Mouse (Mus musculus) kidney, embryonic 14.5 days (tissue): Measurements from ENCODE around the gene Traf5. TPM values are rescaled to one million over a fixed set of nuclear protein-coding genes. Genes with fewer than 3 reads are reported as not detected.

Experiments used
- ATAC-seq: fragments of 200-750 bp; cut with Nextera tagmentation; 2 replicates; pipeline ENCODE4 v1.8.0; 2017; ENCODE audit warnings: moderate number of reproducible peaks, mild to moderate bottlenecking, moderate TSS enrichment, moderate library complexity; ENCODE audit not compliant: low FRiP score, low TSS enrichment
- H3K27ac ChIP-seq: fragments of 300-500 bp; sonication (generic); 2 replicates; pipeline ENCODE4 v1.5.1; 2014; ENCODE audit warnings: low read depth, mild to moderate bottlenecking, low read length, moderate library complexity, mixed read lengths
- H3K27me3 ChIP-seq: fragments of 300-500 bp; sonication (generic); 2 replicates; pipeline ENCODE4 v1.6.1; 2014; ENCODE audit warnings: mild to moderate bottlenecking, low read length; ENCODE audit not compliant: control insufficient read depth, insufficient read depth
- H3K36me3 ChIP-seq: fragments of 300-500 bp; sonication (generic); 2 replicates; pipeline ENCODE4 v1.6.1; 2014; ENCODE audit warnings: low read length, mixed read lengths; ENCODE audit not compliant: control insufficient read depth, insufficient read depth
- H3K4me1 ChIP-seq: fragments of 300-500 bp; sonication (generic); 2 replicates; pipeline ENCODE4 v1.6.1; 2014; ENCODE audit warnings: low read length, mixed read lengths; ENCODE audit not compliant: control insufficient read depth, insufficient read depth
- H3K4me2 ChIP-seq: fragments of 300-500 bp; sonication (generic); replicated peaks from 2 replicates; pipeline ENCODE4 v1.6.1; 2014; ENCODE audit warnings: low read depth, mild to moderate bottlenecking, low read length
- H3K4me3 ChIP-seq: fragments of 300-500 bp; sonication (generic); 2 replicates; pipeline ENCODE4 v1.5.1; 2014; ENCODE audit warnings: mild to moderate bottlenecking, low read length
- H3K9ac ChIP-seq: fragments of 300-500 bp; sonication (generic); 2 replicates; pipeline ENCODE4 v1.6.1; 2014; ENCODE audit warnings: low read depth, mild to moderate bottlenecking, low read length, moderate library complexity
- H3K9me3 ChIP-seq: fragments of 300-500 bp; sonication (generic); 2 replicates; pipeline ENCODE4 v1.6.1; 2016; ENCODE audit warnings: low read length; ENCODE audit not compliant: control insufficient read depth
- WGBS: fragments of 180-500 bp; shearing (Covaris S2); extraction: QIAGEN DNeasy Blood & Tissue Kit; methylation state at CpG from one replicate; pipeline ENCODE4 v1.1.7; 2014; 5-methylcytosine and 5-hydroxymethylcytosine counted together
- polyA plus RNA-seq: library from polyadenylated mRNA; unstranded; fragments of >200 nt; fragmentation: Nextera tagmentation; extraction: Ambion mirVana; gene quantifications from 2 replicates; pipeline ENCODE4 v1.2.1, GENCODE M21; 2014

Traf5 gene
- polyA plus RNA-seq, 1 experiment from 2014 or later: 15.5 TPM

- Histone ChIP-seq H3K36me3 (no peaks in the 10 kb centered on the region), H3K4me2 (no peak overlapping the region), H3K9ac (no peak overlapping the region), H3K9me3 (peaks cover 3% of the 10 kb centered on the region), H3K27ac (no peak overlapping the region), H3K4me1 (peaks cover 6% of the 10 kb centered on the region; the same call in 1 of the 2 replicates), H3K4me3 (no peak overlapping the region), H3K27me3 (no peaks in the 10 kb centered on the region)
- no peak for ATAC-seq
- 63% methylated on average over 7 of the region's 7 CpGs for WGBS
Measured at GRCm38 (mm10) chr1:191992040-191992780, 100.1 kb downstream of the Traf5 start.

DNA sequence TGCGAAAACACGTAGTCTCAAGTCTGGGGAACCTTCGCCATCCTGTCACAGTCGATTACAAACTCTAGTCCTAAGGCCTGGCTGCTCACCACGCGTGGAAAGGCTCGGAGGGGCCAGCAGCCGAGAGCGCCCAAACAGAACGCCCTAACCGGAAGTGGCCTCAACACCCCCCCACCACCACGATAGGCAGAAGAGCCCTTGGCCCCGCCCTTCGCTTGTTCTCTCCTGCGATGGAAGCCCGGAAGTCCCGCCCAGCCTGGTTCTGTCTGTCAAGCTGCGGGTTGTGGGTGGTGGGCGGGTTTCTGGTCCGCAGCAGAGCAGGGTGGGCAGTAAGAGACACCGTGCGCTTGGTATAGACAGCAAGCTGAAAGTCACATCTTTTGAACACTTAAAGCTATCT is 102.4 kb downstream of the Traf5 start:
- H3K36me3 ChIP-seq: no peaks in the 10 kb centered on the region
- peaks cover 8% of the 10 kb centered on the region; the same call in 1 of the 2 replicates for H3K4me1 ChIP-seq
- peak overlapping the region; percentile 50 for H3K4me3 ChIP-seq
- under 1% methylated on average over 22 of the region's 22 CpGs for WGBS
- peak overlapping the region; percentile 78 for H3K27ac ChIP-seq
- peak overlapping the region; percentile 61 for H3K9ac ChIP-seq
- ATAC-seq: peak; percentile 96
- no peaks in the 10 kb centered on the region for H3K27me3 ChIP-seq
- H3K9me3 ChIP-seq: no peaks in the 10 kb centered on the region
- peak overlapping the region; percentile 47 for H3K4me2 ChIP-seq

GRCm38 (mm10) chr1:191989060-191989459 is 103.3 kb downstream of the Traf5 start:
- Histone ChIP-seq H3K9ac (no peak overlapping the region), H3K4me3 (no peak overlapping the region), H3K4me1 (peaks cover 11% of the 10 kb centered on the region; the same call in 1 of the 2 replicates), H3K36me3 (no peaks in the 10 kb centered on the region), H3K9me3 (no peaks in the 10 kb centered on the region), H3K27me3 (0 out of 2 replicates have a peak, but pooled peaks cover 2% of the 10 kb centered on the region), H3K27ac (no peak overlapping the region), H3K4me2 (peak overlapping the region; percentile 47)
- no peak for ATAC-seq
- WGBS: 84% methylated on average over 5 of the region's 5 CpGs

DNA sequence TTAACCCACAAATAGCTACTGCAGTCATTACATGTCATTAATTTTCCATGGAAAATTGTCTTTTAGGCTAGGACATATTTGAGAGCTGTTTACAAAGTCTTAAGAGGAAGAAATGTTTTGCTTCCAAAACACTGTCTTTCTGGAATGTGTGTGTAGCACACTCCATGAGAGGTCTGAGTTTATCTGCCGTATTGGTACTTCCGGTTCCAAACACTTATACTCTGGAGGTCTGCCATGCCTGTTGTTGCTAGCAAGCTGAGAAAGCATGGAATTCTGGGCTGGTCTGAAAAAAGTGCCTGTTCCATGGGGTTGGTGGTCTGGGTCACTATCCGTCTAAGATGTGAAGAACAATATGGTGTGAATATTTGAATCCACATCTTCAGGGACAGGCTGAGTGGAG is 103.7 kb downstream of the Traf5 start:
- Histone ChIP-seq H3K27ac (no peak overlapping the region), H3K4me2 (no peak overlapping the region), H3K9ac (no peak overlapping the region), H3K27me3 (0 out of 2 replicates have a peak, but pooled peaks cover 2% of the 10 kb centered on the region), H3K4me3 (no peak overlapping the region), H3K9me3 (no peaks in the 10 kb centered on the region), H3K36me3 (no peaks in the 10 kb centered on the region), H3K4me1 (peaks cover 11% of the 10 kb centered on the region; the same call in 1 of the 2 replicates)
- WGBS: 84% methylated on average over 3 of the region's 3 CpGs
- ATAC-seq: no peak

GRCm38 (mm10) chr1:191987481-191987769 is 104.9 kb downstream of the Traf5 start:
- Histone ChIP-seq H3K4me1 (peaks cover 9% of the 10 kb centered on the region; the same call in 1 of the 2 replicates), H3K9me3 (no peaks in the 10 kb centered on the region), H3K27ac (no peak overlapping the region), H3K27me3 (0 out of 2 replicates have a peak, but pooled peaks cover 2% of the 10 kb centered on the region), H3K9ac (no peak overlapping the region), H3K36me3 (no peaks in the 10 kb centered on the region), H3K4me2 (no peak overlapping the region), H3K4me3 (no peak overlapping the region)
- no peak for ATAC-seq
- 61% methylated on average over 5 of the region's 5 CpGs for WGBS

- H3K9ac ChIP-seq: no peak overlapping the region
- H3K27ac ChIP-seq: no peak overlapping the region
- 0 out of 2 replicates have a peak, but pooled peaks cover 5% of the 10 kb centered on the region for H3K4me1 ChIP-seq
- 74% methylated on average over 8 of the region's 8 CpGs for WGBS
- H3K27me3 ChIP-seq: 0 out of 2 replicates have a peak, but pooled peaks cover 2% of the 10 kb centered on the region
- H3K9me3 ChIP-seq: no peaks in the 10 kb centered on the region
- no peak overlapping the region for H3K4me2 ChIP-seq
- H3K36me3 ChIP-seq: no peaks in the 10 kb centered on the region
- H3K4me3 ChIP-seq: no peak overlapping the region
- ATAC-seq: no peak
Measured at GRCm38 (mm10) chr1:191986674-191987480, 105.5 kb downstream of the Traf5 start.

GRCm38 (mm10) chr1:191981426-191982102 is 110.8 kb downstream of the Traf5 start:
- 19% methylated on average over 6 of the region's 6 CpGs for WGBS
- H3K4me1 ChIP-seq: 0 out of 2 replicates have a peak, but pooled peaks cover 5% of the 10 kb centered on the region
- no peak overlapping the region for H3K4me3 ChIP-seq
- no peak overlapping the region for H3K9ac ChIP-seq
- no peak overlapping the region for H3K4me2 ChIP-seq
- no peaks in the 10 kb centered on the region for H3K36me3 ChIP-seq
- ATAC-seq: peak; percentile 59
- 0 out of 2 replicates have a peak, but pooled peaks cover 2% of the 10 kb centered on the region for H3K27me3 ChIP-seq
- no peaks in the 10 kb centered on the region for H3K9me3 ChIP-seq
- no peak overlapping the region for H3K27ac ChIP-seq

- peak; percentile 41; the same call in 1 of the 2 replicates for ATAC-seq
- Histone ChIP-seq H3K36me3 (no peaks in the 10 kb centered on the region), H3K27me3 (no peaks in the 10 kb centered on the region), H3K4me1 (no peaks in the 10 kb centered on the region), H3K27ac (no peak within 1 kb of the TSS), H3K9ac (no peak within 1 kb of the TSS), H3K4me3 (no peak within 1 kb of the TSS), H3K9me3 (no peaks in the 10 kb centered on the region), H3K4me2 (no peak within 1 kb of the TSS)
- 51% methylated on average over 5 of the region's 5 CpGs for WGBS
Measured at GRCm38 (mm10) chr1:191977187-191977586, 115.2 kb downstream of the Traf5 start, which contains the start of gene Rd3. TSS of gene Rd3 (plus strand) at chr1:191977370.
